Mouse (Mus musculus) embryonic stem cell, embryonic (primary cell): ENCODE data around the gene Rtn4.
"Not testable (repeated sequence)": the region's sequence is repeated elsewhere in the genome, so short reads cannot be mapped to it uniquely, and the experiment has no call there.

Source experiments
- CTCF ChIA-PET, 4 experiments: fragments of 300-600 bp in 2 of 4; fragments of 350-600 bp in 2 of 4; sonication (Branson Sonifier 250); formaldehyde crosslinking; loops; one replicate each; lab custom pipeline; 2022; ENCODE audit warnings: inconsistent platforms in 2 of 4; lab: Charles Lee
- POLR2A ChIA-PET, 4 experiments: fragments of 300-600 bp in 2 of 4; fragments of 350-600 bp in 2 of 4; sonication (Branson Sonifier 250); formaldehyde crosslinking; loops; one replicate each; lab custom pipeline; 2022; ENCODE audit warnings: antibody characterized with exemption in 4 of 4, inconsistent platforms in 1 of 4; lab: Charles Lee

Rtn4 gene

DNA sequence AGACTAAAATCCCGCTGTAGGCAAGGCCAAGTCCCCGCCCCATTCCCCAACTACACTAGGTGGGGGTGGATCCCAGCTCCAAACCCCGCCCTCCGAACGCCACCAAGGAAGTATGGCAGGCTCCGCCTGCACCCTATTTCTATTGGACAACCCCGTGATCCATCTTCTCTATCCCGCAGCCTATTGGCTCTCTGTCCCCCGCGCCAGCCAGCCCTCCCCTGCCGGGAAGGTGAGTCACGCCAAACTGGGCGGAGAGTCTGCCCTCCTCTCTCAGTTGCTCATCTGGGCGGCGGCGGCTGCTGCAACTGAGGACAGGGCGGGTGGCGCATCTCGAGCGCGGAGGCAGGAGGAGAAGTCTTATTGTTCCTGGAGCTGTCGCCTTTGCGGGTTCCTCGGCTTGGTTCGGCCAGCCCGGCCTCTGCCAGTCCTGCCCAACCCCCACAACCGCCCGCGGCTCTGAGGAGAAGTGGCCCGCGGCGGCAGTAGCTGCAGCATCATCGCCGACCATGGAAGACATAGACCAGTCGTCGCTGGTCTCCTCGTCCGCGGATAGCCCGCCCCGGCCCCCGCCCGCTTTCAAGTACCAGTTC is at the start of gene Rtn4:
Gene Rtn4, plus strand, starts transcription at position 265 of the 590 bp plus-strand sequence.
- POLR2A ChIA-PET, result interaction anchor here (0.5 to 15.3 kb wide), 139 partner anchors 8 to 1058 kb away, joined by 3 to 376 read pairs (median 5); partner anchors contain the start of genes Rps27a (in 4 of the 4), Clhc1 (in 3 of the 4), Mtif2 (in 3 of the 4) and Prorsd1 (in 3 of the 4)
- CTCF ChIA-PET, result interaction anchor here (0.6 to 2.2 kb wide), 13 partner anchors 9 to 181 kb away, joined by 3 to 13 read pairs (median 4); partner anchors contain the start of gene Mtif2 (in 1 of the 4)

DNA sequence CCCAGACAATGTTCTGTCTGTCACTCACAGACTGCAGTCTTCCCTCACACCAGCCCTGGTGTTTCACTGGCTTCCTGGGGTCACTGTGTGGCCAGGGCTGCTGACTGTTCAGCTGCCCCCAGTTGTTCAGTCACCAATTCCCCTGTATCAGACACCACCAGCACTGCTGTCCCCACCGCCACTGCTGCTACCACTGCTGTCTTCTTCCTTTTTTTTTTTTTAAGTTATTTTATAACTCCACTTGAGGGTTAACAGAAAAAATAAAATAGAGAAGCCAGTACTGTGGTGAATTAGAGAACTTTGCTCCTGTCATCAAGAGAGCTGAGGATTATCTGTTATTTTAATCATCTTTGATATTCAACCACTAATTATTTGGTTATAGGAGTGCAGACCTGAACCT is 48.3 kb upstream of the Rtn4 start:
- CTCF ChIA-PET, result no interaction called here
- POLR2A ChIA-PET, result interaction anchor here in 3 of 4 experiments (0.7 to 5.1 kb wide), 12 partner anchors 9 to 551 kb away, joined by 3 to 68 read pairs (median 8); partner anchors contain the start of genes Rtn4 (in 2 of the 3), Clhc1 (in 1 of the 3) and Rps27a (in 1 of the 3)

DNA sequence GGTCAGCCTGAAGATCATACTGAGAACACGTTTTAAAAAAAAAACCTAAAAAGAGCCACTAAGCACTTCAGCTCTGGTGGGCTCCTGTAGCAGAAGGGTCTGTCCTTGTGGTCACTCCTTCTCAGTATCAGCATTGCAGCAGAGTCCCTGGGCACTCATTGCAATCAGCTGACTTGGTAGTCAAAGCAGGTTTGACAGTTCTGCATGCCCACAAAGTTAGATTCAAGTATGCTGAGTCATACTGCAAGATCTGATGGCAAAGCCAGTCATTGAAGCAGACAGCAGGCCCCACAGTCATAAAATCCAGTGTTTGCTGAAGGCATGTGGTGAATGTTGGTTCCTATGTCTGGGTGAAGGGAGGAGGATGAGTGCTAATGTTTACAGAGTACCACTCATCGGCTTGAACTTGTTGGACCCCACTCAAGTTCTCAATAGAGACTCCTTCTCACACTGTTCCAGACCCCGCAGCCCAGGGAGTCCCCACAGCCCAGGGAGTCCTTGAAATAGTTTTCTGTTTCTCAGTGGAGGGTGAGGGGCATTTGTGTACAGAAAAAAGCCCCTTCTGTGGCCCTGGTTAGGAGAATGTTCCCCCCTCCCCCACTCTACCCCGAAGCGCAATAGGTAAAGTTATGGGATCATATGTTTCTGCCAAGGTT is 47.2 kb upstream of the Rtn4 start:
- POLR2A ChIA-PET, result interaction anchor here in 3 of 4 experiments (0.9 to 5.1 kb wide), 10 partner anchors 8 to 119 kb away, joined by 3 to 68 read pairs (median 4); partner anchors contain the start of genes Clhc1 (in 1 of the 3), Mtif2 (in 1 of the 3) and Rtn4 (in 1 of the 3)

DNA sequence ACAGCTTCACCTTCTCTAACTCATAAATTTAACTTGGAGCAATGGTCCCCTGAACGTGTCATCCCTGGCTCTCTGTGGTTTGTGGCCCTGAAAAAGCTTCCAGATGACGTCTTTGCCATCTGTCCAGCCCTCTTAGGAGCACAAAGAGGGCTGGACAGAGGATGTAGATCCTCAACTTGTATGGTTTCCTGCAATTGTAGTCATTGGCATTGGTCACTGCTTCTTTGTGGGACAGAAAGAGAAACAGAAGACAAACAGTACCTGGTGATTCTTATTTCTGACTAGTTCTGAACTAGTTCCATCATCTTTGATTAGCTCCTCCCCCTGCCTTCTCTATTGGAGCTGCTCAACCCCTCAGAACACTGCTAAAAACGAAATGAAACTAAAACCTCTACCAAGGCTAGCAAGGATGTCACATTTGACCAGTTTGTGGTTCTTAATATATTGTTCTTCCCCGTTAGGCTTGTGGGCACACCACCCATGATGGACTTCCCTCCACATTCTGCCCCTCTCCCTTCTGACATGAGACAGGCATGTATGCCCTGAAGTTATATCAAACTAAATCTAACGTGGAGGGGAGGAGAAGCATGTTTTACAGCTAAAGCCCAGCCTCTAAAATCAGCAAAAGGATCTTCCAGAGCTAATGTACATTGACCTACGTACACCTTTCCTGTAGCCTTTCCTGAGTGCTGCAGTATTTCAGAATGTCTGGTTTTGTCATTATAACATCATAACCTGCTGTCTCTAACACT is 45.0 kb upstream of the Rtn4 start:
- CTCF ChIA-PET, result no interaction called here
- POLR2A ChIA-PET, result interaction anchor here in 2 of 4 experiments (0.6 to 2.0 kb wide), 9 partner anchors 8 to 101 kb away, joined by 3 to 7 read pairs (median 3); partner anchors contain the start of gene Rtn4 (in 2 of the 2)

More for the DNA sequence above, 47.2 kb upstream of the Rtn4 start:
- CTCF ChIA-PET, result no interaction called here

DNA sequence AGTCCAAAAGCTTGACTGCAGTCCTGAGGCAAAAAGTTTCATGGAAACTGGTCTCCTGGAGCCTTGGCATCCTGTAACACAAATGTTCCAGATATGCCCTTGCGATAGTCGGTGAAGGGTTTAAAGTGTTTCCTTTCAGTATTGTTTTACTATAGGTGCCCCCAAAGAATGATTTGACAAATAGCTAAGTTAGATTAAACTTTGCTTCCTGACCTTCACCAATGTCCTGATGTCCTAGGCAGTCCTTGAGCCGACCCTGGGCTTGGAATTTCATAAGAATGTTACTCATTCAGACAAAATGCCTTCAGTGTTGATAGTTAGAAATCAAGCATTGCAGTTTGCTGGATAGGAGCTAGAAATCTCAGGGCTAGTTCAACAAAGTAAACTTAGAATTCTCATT is 37.4 kb upstream of the Rtn4 start:
- CTCF ChIA-PET, result not testable (repeated sequence)
- POLR2A ChIA-PET, result interaction anchor here (0.6 to 8.2 kb wide), 21 partner anchors 8 to 129 kb away, joined by 3 to 75 read pairs (median 4); partner anchors contain the start of genes Clhc1 (in 3 of the 4), Rps27a (in 3 of the 4), Rtn4 (in 3 of the 4) and Mtif2 (in 1 of the 4)

DNA sequence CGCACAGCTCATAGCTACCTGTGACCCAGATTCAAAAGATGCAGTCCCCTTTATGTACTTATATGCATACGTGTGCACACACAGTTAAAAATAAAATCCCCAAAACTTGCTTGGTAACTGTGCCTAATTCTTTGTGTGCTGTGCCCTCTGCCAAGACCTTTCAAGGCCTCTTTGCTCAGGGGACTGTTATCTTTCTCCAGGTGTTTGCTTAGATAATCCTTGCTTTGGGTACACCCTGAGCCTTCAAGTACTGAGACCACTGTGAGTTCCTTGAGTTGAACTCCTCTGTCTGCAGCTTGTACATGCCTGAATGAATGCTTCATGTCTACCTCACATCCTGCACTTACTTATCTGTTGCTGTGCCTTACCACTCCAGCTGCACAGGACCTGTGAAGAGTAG is 32.0 kb upstream of the Rtn4 start:
- ChIA-PET CTCF (no interaction called here), POLR2A (interaction anchor here in 1 of 4 experiments (1.0 to 2.4 kb wide), 3 partner anchors 9 to 35 kb away, joined by 3 to 12 read pairs (median 3); partner anchors contain the start of gene Rtn4)

DNA sequence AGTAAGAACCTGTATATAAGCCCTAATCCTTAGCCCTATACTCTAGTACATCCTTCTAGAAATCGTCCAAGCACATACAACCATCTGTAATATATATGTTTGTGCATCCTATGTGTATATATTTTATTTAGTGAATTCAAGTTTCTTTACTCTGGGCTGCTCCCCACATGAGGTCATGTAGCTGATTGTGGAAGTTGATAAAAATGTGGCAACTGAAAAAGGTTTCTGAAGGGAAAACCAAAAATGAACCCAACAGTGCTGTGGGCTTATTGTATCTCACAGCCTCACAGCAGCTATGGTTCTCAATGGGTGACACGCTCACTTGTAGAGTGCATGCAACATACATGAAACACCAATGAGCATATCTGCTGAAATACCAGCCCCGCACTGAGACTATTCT is 25.1 kb upstream of the Rtn4 start:
- CTCF ChIA-PET, result no interaction called here
- POLR2A ChIA-PET, result interaction anchor here in 2 of 4 experiments (0.8 to 9.4 kb wide), 5 partner anchors 14 to 153 kb away, joined by 3 to 75 read pairs (median 4); partner anchors contain the start of genes Prorsd1 (in 1 of the 2) and Rtn4 (in 1 of the 2)

DNA sequence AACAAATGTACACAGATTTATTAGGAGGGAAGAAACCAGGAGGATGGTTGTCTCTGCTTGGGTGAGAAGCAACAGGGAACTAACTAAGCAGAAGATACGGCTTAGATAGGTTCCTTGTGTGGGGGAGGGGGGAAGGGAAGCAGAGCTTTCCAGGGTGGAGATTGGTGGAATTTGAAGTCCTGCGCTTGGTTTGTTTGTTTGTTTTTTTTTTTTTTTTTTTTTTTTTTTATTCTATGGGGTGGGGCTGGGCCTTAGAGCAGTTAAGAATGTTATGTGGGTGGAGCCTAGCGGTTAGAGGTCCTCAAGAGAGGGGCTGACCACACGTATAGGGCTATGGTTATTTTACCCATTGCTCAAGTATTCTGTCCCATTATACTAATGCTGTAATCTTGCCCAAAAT is 23.0 kb upstream of the Rtn4 start:
- CTCF ChIA-PET, result interaction anchor here in 1 of 4 experiments (0.7 kb wide), 1 partner anchor 23 kb away, joined by 5 read pairs; no protein-coding TSS in a partner anchor
- POLR2A ChIA-PET, result interaction anchor here (0.5 to 9.4 kb wide), 26 partner anchors 9 to 1316 kb away, joined by 3 to 75 read pairs (median 4); partner anchors contain the start of genes Rtn4 (in 2 of the 4), Chac2 (in 1 of the 4), Clhc1 (in 1 of the 4) and Mtif2 (in 1 of the 4)

DNA sequence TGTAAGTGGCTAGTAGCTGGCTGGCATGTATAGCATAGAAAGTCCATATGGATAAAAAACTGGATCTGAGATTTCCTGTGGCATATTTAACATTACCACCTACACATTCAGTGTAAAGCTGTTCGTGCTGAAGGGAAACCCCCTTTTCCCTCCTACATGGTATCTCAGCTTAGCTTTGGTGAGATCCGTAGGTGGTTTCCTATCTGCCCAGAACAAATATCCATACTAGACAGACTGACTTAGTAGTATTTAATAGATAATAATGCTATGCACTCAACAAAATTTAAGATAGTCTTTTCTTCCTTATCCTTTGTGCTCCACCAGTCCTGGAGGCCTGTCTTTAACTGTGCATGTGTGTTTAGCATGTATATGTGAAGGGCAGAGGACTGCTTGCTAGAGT is 19.4 kb upstream of the Rtn4 start:
- ChIA-PET POLR2A (interaction anchor here (0.7 to 2.7 kb wide), 7 partner anchors 8 to 259 kb away, joined by 3 to 9 read pairs (median 5); partner anchors contain the start of gene Rtn4 (in 1 of the 4)), CTCF (no interaction called here)

DNA sequence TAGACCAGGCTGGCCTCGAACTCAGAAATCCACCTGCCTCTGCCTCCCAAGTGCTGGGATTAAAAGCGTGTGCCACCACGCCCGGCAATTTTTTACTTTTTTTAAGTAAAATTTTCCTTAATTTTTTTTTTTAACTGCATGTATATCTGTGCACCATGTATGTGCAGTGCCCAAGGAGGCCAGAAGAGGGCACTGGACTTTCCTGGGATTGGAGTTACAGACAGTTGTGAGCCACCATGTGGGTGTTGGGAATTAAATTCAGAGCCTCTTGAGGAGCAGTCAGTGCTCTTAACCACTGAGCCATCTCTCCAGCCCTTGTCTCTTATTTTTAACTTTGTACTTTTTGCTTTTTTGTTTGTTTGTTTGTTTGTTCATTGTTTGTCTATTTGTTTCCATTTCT is 16.0 kb upstream of the Rtn4 start:
- POLR2A ChIA-PET, result interaction anchor here in 2 of 4 experiments (0.8 to 5.6 kb wide), 7 partner anchors 8 to 129 kb away, joined by 3 to 50 read pairs (median 6); partner anchors contain the start of genes Rtn4 (in 2 of the 2), Clhc1 (in 1 of the 2) and Rps27a (in 1 of the 2)
- CTCF ChIA-PET, result interaction anchor here in 1 of 4 experiments (0.7 kb wide), 1 partner anchor 181 kb away, joined by 5 read pairs; no protein-coding TSS in a partner anchor

DNA sequence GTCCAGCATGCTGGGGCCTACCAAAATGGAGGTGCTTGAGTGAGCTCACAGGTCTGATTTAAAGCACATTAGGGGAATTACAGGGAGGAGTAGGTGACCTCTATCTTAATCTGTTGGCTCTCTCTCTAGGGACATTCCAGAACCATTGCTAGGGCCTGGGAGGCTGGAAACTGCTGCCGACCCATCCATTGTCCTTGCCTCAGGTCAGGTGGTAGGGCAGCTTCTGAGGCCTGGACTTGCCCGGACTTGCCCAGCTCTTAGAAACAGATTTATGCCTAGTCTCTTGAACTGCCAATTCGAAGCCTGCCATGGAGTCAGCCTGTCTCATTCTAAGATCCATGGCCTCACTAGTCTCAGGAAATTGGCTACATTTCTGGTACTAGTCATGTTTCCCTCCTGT is 12.8 kb upstream of the Rtn4 start:
- CTCF ChIA-PET, result no interaction called here
- POLR2A ChIA-PET, result interaction anchor here in 3 of 4 experiments (0.6 to 5.6 kb wide), 10 partner anchors 10 to 129 kb away, joined by 3 to 50 read pairs (median 4); partner anchors contain the start of gene Rtn4 (in 2 of the 3)

DNA sequence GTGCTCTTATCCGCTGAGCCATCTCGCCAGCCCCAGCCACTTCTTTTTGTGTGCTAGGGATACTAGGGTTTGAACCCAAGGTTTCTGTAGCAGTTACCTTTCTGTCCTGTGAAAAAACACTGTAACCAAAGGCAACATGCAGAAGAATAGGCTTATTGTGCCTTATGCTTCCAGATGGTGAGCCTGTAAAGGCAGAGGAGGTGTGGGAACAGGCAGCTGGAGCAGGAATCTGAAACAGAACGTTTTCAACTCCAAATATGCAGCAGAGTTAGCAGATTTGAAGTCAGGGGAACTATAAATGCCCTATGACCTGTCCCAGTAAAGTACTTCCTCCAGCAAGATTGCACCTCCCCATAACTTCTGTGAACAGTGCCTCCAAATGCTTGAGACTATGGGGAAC is 12.0 kb upstream of the Rtn4 start:
- ChIA-PET CTCF (no interaction called here), POLR2A (interaction anchor here in 2 of 4 experiments (1.0 to 5.6 kb wide), 5 partner anchors 9 to 49 kb away, joined by 3 to 51 read pairs (median 5); partner anchors contain the start of gene Rtn4 (in 2 of the 2))

DNA sequence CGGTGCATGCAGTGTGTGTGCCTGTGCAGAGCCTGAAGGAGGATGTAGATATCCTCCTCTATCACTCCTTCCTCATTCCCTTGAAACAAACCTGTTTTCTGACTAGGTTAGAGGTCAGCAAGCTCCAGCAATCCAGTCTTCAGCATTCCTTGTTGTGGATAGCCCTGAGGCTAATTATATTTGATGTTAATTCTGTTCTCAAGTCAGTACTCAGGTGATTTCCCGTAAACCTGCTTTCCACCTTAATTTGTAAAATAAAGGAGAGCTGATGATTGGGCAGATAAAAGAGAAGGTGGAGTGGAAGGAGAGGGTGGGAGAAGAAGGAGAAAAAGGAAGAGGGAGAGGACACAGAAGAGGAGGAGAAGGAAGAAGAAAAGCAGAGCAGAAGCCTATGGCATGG is 8.5 kb upstream of the Rtn4 start:
- ChIA-PET CTCF (interaction anchor here in 1 of 4 experiments (0.5 kb wide), 1 partner anchor 8 kb away, joined by 4 read pairs; no protein-coding TSS in a partner anchor), POLR2A (interaction anchor here (0.5 to 5.2 kb wide), 29 partner anchors 8 to 272 kb away, joined by 3 to 51 read pairs (median 5); partner anchors contain the start of genes Rtn4 (in 4 of the 4), Clhc1 (in 1 of the 4), Prorsd1 (in 1 of the 4) and Rps27a (in 1 of the 4))

DNA sequence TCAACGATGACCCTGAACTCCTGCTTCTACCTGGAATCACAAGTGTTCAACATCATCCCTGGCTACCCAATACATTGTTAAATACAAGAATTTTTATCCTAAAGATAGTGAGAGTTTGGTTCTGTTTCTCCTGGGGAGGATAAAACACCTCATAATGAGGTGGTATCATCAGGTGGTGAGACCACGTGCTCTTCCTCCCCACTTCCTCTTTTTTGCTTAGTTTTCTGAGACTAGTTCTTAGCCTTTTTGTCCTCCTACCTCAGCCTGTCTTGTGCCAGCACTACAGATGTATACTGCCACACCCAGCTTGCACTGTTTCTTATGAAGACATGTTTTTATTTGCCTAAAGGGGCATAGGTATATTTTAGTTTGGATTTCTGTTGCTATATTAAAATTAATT is 6.6 kb upstream of the Rtn4 start:
- POLR2A ChIA-PET, result interaction anchor here in 2 of 4 experiments (0.6 to 5.2 kb wide), 13 partner anchors 7 to 140 kb away, joined by 3 to 51 read pairs (median 4); partner anchors contain the start of genes Clhc1 (in 1 of the 2), Rps27a (in 1 of the 2) and Rtn4 (in 1 of the 2)
- CTCF ChIA-PET, result no interaction called here

DNA sequence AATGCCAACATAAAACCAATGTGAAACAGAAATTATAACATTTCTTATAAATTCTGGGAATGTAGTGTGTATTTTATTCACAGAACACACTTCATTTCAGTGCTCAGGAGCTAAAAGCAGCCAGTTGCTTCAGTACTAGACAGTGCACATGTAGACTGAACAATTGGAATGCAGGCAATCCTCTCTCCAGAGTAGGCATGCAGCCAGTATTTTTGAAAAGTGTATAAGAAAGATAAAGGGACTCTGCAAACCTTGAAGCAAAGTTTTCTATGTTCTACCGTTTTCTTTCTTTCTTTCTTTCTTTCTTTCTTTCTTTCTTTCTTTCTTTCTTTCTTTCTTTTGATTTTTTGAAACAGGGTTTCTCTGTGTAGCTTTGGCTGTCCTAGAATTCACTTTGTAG is 1.2 kb upstream of the Rtn4 start:
- ChIA-PET CTCF (interaction anchor here in 2 of 4 experiments (0.7 to 1.9 kb wide), 3 partner anchors 9 to 113 kb away, joined by 4 to 8 read pairs (median 6); no protein-coding TSS in a partner anchor), POLR2A (interaction anchor here (0.6 to 15.3 kb wide), 45 partner anchors 8 to 780 kb away, joined by 3 to 376 read pairs (median 11); partner anchors contain the start of genes Rps27a (in 4 of the 4), Clhc1 (in 3 of the 4), Mtif2 (in 2 of the 4) and 4930505A04Rik (in 1 of the 4))

DNA sequence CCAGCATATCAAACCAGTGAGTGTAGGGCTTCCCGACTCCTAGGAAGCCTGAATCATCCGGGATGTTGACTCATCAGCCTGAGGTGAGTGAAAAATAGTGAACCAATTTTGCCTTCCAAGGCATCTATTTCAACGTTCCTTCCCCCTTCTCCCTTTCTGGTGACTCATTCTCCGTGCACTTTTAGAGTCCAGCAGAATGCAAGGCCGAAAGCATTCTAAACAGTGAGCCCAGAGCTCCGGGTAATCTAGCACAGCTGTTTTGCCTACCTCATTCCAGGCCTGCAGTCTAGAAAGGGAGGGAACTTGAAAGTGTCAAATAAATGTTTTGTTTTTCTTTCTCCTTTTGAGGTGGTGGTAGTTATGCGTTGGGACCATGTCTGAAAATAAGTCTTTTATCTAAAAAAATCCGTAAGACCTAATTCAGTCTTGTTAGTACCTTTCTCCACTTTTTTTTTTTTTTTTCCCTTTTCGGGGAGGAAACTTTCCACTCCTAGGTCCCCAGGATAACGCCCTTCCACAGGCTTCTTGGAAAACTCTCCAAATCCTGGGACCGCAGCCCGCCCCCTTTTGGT is 550 bp upstream of the Rtn4 start:
- ChIA-PET CTCF (interaction anchor here in 3 of 4 experiments (0.6 to 2.2 kb wide), 12 partner anchors 8 to 180 kb away, joined by 3 to 13 read pairs (median 4); no protein-coding TSS in a partner anchor), POLR2A (interaction anchor here (0.5 to 15.3 kb wide), 136 partner anchors 8 to 1058 kb away, joined by 3 to 376 read pairs (median 5); partner anchors contain the start of genes Rps27a (in 4 of the 4), Clhc1 (in 3 of the 4), Mtif2 (in 3 of the 4) and Prorsd1 (in 3 of the 4))
